Mouse (Mus musculus) adrenal gland (tissue): ENCODE data around the gene Slc16a10.

ENCODE experiments used
- intact Hi-C: fragments of 180-260 bp; cut with DNase I; formaldehyde crosslinking; loops from one replicate; pipeline ENCODE4 v1.15.1; 2025

Gene Slc16a10

DNA sequence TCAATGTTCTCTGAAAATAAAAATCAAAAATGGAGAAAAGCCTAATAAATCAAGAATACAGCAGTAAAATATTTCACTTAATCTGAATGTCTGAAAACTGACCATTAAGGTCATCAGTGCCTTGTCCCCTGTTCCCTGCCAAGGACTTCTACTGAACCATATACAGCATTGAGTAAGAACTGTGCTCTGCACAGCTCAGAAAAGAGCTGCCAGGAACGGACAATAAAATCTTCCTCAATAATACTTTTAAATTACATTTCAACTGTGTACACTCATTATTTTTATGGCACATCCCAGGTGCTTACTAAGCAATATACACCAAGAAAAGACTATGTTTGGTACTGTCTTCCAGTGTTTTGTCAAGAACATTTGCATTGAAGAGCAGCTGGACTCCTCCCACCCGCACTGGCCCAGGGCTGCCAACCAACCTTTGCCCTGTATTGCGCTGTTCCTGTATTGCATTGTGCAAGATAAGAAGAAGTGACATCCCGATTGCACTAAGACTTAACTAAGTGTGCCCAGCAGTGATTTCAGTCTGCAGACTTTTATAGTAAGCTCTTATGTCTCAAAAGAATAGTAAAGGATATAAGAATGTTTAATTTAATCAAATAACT is 64.6 kb downstream of the Slc16a10 start:
- intact Hi-C loops: no loop called here

DNA sequence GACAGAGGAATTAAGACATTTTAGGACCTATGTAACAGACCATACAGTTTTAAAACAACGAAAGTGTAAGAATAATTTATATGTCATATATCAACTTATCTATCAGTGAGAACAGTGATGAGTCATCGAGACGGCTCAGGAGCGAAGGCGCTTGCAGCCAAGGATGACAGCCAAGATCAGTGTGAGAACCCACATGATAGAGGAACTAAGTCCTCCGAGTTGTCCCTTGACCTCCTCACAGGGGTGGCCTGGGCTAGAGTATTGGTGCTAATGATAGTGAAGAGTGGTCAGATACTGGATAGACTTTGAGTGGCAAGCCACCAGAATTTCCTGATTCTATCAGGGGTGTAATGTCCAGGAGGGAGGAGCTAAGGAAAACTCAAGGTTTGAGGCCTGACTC is 68.5 kb downstream of the Slc16a10 start:
- intact Hi-C loops: no loop called here

DNA sequence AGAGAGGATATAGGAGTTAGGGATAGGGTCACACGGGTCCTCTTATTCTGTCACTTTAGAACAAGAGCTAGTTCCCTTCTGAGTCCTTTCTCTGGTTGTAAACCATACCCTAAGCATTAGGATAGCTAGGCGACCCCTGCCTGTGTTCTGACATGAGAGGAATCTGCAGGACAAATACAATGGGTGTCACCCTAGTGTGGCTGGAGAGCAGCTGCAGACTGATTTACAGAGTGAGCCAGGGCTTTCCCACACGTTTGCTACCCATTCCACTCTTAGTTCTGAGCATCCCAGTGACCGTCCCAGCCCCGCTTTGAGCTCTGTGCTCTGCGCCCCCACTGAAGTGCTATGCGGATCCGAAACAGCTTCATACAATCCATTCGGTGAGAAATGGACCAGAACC is 71.4 kb downstream of the Slc16a10 start:
- intact Hi-C loops: no loop called here

GRCm38 (mm10) chr10:40069270-40069669 is 72.8 kb downstream of the Slc16a10 start:
- intact Hi-C loops: no loop called here

- intact Hi-C loops: no loop called here
Observed at GRCm38 (mm10) chr10:40068595-40068994, 73.5 kb downstream of the Slc16a10 start.

GRCm38 (mm10) chr10:40067529-40067928 is 74.5 kb downstream of the Slc16a10 start:
- intact Hi-C loops: no loop called here

- intact Hi-C loops: no loop called here
Observed at GRCm38 (mm10) chr10:40067071-40067470, 75.0 kb downstream of the Slc16a10 start.

DNA sequence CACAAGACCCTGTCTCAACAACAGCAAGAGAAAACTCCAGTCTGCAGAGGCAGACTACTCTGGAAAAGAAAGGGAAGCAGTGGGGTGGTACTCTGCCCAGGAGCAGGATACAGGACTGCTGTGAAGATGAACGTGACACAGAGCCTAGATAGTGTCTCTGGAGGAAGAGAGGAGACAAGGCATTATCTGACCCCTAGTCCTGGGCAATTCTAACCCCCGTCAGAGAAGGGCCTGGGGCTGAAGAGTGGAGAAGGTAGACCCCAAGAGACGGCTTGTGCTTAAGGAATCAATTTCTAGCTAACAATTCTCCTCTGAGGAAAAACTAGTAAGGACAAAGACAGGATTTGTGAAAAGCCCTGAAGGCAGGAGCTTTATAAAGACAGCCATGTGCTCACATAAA is 76.7 kb downstream of the Slc16a10 start:
- intact Hi-C loops: no loop called here

DNA sequence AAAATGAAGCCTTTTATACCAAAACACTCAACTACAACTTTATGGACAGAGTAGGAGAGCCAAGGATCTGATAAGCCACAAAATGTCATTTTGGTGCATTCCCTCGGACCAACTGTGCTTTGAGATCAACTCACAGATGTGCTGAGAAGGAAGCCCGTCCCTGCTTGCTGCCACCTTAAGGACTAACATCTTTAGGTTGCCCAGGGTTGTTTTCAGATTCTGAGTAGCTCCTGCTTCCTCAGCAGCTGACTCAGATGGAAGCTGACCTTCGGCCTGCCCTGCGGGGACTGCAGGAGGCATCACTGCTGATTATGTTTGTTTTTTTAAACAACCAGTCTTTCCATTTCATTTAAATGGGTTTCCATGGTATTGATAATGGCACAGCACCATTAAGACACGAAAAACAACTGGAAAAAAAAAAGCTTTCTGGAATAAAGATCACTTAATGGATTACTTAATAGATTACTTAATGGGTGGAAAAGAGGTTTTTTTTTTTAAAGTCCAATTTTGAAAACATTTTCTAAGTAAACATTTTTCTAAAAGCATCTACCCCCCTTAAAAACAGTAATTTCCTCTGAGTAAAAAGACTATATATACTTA is 78.7 kb downstream of the Slc16a10 start:
- intact Hi-C loops: no loop called here

GRCm38 (mm10) chr10:40062812-40063211 is 79.2 kb downstream of the Slc16a10 start:
- intact Hi-C loops: no loop called here

- intact Hi-C loops: no loop called here
Observed at GRCm38 (mm10) chr10:40061926-40062325, 80.1 kb downstream of the Slc16a10 start.

- intact Hi-C loops: loop anchor here (5.0 kb wide), 1 partner anchor 69 kb away; no protein-coding TSS in a partner anchor
Observed at GRCm38 (mm10) chr10:40058786-40059120, 83.3 kb downstream of the Slc16a10 start.

DNA sequence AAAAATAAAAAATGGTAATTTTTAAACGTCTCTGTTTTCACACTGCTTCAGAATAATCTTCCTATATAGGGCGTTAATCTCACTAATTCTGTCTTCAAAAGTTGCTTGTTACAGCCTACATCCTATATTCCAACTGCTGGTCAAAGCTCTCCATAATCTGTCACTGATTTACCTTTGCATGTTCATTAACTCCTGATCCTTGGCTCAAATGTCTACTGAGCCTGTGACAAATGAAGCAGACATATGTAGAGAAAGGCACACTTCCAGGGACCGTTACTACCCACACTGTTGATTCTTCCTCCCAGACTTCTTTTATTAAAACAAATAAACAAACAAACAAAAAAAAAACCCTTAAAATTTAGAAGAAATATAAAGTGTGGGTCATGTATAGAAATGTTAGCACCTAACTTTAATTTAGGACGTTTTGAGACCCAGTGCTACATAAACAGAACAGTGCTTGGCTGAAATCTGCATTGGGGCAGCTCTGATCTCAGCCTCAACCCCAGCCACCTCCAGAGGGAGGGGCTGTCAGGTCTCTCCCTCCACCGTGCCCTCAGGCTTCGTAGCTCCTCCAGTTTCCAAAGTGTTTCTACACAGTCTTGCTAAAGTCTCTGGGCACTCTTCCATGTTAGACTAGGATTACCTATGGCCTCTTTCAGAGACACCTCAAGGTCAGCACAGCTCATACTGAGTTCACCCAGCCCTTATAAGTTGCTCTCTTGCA is 83.8 kb downstream of the Slc16a10 start:
- intact Hi-C loops: loop anchor here (5.0 kb wide), 1 partner anchor 69 kb away; no protein-coding TSS in a partner anchor

GRCm38 (mm10) chr10:40057615-40058014 is 84.4 kb downstream of the Slc16a10 start:
- intact Hi-C loops: loop anchor here (5.0 kb wide), 1 partner anchor 70 kb away; no protein-coding TSS in a partner anchor

DNA sequence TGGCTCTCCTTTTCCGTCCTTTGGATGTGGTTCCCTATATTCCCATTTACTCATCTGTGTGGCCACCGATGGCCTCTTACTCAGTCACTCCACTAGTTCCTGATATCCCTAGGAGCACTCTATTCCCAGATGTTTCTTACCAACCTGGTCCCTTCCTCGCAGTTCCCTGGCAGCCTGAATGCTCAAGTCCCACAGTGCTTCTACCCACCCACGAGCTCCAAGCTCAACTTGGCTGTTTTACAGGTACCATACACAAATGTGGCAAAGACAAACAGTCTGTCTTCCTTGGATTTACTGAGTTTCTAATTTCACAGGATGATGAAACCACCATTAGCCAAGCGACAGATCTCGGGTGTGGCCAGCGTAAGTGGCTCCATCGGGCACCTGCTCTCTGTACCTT is 87.6 kb downstream of the Slc16a10 start:
- intact Hi-C loops: no loop called here

GRCm38 (mm10) chr10:40053896-40054295 is 88.2 kb downstream of the Slc16a10 start:
- intact Hi-C loops: no loop called here

DNA sequence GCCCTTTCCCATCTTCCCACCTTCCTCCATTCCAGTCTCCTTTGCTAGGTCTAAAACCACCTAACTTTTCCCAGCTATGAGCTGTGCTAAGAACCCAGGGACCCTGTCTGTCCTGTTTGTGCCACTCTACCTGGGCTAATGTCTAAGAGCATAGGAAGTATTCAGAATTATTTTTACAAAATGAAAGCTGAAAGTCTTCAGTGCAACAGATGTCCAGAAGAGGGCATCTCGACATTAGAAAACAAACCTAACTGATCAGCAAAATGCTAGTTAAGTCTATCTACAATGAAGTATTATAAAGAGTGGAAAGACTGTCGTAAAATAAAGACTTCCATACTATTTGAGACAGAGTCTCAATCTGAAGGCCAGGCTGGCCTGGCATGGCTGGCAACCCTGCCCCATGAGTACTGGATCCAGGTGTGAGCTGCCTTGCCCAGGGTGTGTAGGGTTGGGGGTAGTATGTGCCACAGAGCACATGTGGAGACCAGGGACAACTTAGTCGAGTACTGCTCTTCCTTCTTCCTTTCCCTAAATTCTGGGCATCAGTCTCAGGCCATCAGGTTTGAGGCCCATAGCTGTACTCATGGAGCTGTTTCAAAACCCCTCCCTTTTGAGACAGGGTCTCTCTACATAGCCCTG is 88.7 kb downstream of the Slc16a10 start:
- intact Hi-C loops: no loop called here

DNA sequence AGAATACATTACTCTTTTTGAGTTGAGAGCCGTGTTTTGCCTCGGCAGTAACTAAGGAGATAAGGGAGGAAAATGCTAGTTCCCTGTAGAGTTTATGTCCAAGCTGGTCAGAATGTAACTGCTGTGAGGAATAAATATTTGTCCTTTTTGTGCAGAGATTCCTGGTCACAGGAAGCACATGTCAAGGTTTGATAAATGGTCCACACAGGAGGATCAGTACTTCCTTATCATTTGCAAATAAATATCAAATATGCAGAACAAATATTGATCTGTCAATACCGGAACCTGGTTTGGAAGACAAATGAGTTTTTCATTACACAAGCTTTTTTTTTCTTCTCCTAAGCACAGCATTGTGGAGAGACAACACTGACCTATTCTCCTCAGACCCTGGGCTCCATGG is 90.1 kb downstream of the Slc16a10 start:
- intact Hi-C loops: loop anchor here (1.0 kb wide), 1 partner anchor 160 kb away; no protein-coding TSS in a partner anchor

DNA sequence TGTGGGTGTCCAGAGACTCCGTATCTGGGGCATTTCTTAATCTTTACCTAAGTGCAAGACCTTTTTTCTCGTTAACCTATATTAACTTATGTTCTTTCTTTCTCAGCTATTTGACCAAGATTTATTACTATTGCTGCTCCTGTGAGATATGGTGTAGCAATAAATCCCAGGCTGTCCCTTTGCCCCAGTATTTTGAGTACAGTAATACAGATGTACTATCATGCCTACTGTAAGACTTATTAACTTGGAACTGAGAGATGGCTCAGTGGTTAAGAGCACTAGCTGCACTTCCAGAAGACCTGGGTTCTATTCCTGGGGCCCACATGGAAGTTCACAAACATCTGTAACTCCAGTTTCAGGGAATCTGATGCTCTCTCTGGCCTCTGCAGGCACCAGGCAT is 91.3 kb downstream of the Slc16a10 start:
- intact Hi-C loops: no loop called here

DNA sequence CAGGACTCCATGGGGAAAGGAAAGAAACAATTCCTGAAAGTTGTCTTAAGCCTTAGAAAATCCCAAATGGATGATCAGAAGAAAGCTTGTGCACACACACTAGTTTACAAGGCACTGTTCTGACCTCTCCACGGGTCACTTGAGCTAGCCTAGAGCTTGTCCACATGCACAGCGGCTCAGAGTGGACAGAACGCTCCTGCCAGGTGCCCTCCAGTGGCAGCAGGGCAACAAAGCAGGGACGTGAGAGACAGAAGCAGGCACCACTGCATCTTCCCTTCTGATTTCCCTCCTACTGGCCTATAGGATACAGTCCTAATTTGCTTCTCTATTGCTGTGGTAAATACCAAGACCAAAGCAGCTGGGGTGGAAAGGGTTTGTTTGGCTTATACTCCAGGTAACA is 100.7 kb downstream of the Slc16a10 start:
- intact Hi-C loops: no loop called here

DNA sequence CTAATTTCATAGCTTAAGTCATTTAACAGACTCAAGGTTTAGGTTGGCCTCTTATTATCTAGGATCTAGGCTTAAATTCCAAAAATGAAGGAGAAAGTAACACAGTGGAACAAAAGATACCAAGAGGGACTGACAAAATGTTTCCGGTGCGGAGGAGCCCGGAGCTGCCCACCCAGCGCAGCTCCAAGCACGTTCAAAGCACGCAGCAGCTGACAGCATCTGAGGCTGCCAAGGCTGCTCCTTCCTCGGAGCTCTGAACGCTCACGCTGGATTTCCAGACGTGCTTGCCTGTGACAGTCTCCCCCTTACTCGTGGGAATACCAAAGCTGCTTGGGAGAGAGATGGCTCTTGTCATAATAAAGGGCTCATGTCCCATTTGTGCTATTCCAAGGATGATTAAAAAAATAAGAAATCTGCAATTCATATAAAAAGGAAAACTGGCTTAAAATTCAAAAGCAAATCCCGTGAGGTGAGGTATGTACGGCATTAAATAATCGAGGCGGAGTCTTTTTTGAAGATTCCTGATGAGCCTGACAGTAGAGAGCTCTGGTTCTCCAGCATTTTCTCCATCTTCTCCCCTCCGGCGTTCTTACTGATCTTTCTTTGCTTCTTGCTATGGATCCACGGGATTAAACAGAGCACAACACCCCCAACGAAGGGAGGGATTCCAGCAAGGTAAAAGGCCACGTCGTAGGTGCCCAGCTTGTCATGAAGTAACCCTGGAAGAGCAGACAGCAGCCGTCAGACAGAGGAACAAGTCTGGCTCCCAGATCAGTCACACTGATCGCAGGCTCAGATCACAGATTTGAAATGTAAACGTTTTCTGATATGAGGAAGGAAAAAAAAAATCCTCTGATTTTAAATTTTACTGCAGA is 105.1 kb downstream of the Slc16a10 start:
- intact Hi-C loops: no loop called here
